Mouse (Mus musculus) embryonic facial prominence, embryonic 13.5 days (tissue): ENCODE measurements at regions not wholly inside any gene's neighbourhood (a gene's known extent, or its start where the extent isn't known, plus 50 kb on each side); places are given as distances from the start of the nearest gene placed in this dataset.
"Not testable (repeated sequence)": the region's sequence is repeated elsewhere in the genome, so short reads cannot be mapped to it uniquely, and the experiment has no call there.

Experiments used
- ATAC-seq: fragments of 200-750 bp; cut with Nextera tagmentation; 2 replicates; pipeline ENCODE4 v1.8.0; 2017; ENCODE audit warnings: low read depth; ENCODE audit not compliant: insufficient number of reproducible peaks, insufficient read depth, low FRiP score, low TSS enrichment
- H3K27ac ChIP-seq: fragments of 300-500 bp; sonication (generic); 2 replicates; pipeline ENCODE4 v1.5.1; 2015; ENCODE audit warnings: moderate library complexity, mild to moderate bottlenecking, inconsistent platforms
- H3K27me3 ChIP-seq: fragments of 300-500 bp; sonication (generic); 2 replicates; pipeline ENCODE4 v1.6.1; 2015; ENCODE audit warnings: mild to moderate bottlenecking, inconsistent platforms
- H3K36me3 ChIP-seq: fragments of 300-500 bp; sonication (generic); 2 replicates; pipeline ENCODE4 v1.6.1; 2015; ENCODE audit warnings: mild to moderate bottlenecking, inconsistent platforms
- H3K4me1 ChIP-seq: fragments of 300-500 bp; sonication (generic); 2 replicates; pipeline ENCODE4 v1.6.1; 2015; ENCODE audit warnings: inconsistent platforms
- H3K4me2 ChIP-seq: fragments of 300-500 bp; sonication (generic); 2 replicates; pipeline ENCODE4 v1.6.1; 2015; ENCODE audit warnings: moderate library complexity, mild to moderate bottlenecking, inconsistent platforms
- H3K4me3 ChIP-seq: fragments of 300-500 bp; sonication (generic); 2 replicates; pipeline ENCODE4 v1.5.1; 2015; ENCODE audit warnings: mild to moderate bottlenecking, inconsistent platforms
- H3K9ac ChIP-seq: fragments of 300-500 bp; sonication (generic); 2 replicates; pipeline ENCODE4 v1.6.1; 2015; ENCODE audit warnings: mild to moderate bottlenecking, inconsistent platforms
- H3K9me3 ChIP-seq: fragments of 300-500 bp; sonication (generic); 2 replicates; pipeline ENCODE4 v1.6.1; 2016; ENCODE audit warnings: inconsistent platforms
- WGBS: fragments of 180-500 bp; shearing (Covaris S2); methylation state at CpG from one replicate; pipeline ENCODE4 v1.1.7; 2015; ENCODE audit warnings: mixed read lengths; 5-methylcytosine and 5-hydroxymethylcytosine counted together

GRCm38 (mm10) chr1:157622156-157622555, 115.6 kb downstream of the Sec16b start:
- not testable (repeated sequence) for H3K27ac ChIP-seq, H3K4me1 ChIP-seq, ATAC-seq, H3K4me2 ChIP-seq, H3K36me3 ChIP-seq, H3K9ac ChIP-seq, H3K27me3 ChIP-seq, H3K4me3 ChIP-seq, H3K9me3 ChIP-seq
- WGBS: 93% methylated on average over 16 of the region's 16 CpGs

- no peaks in the 10 kb centered on the region for H3K9me3 ChIP-seq
- no peak for ATAC-seq
- H3K4me3 ChIP-seq: no peak overlapping the region
- H3K27ac ChIP-seq: no peak overlapping the region
- 82% methylated on average over 3 of the region's 3 CpGs for WGBS
- H3K4me1 ChIP-seq: no peaks in the 10 kb centered on the region
- no peak overlapping the region for H3K9ac ChIP-seq
- H3K4me2 ChIP-seq: no peak overlapping the region
- H3K36me3 ChIP-seq: no peaks in the 10 kb centered on the region
- no peaks in the 10 kb centered on the region for H3K27me3 ChIP-seq
These were observed 126.1 kb downstream of the Sec16b start for GRCm38 (mm10) chr1:157632586-157632985.

- H3K36me3 ChIP-seq: no peaks in the 10 kb centered on the region
- no peak for ATAC-seq
- H3K4me3 ChIP-seq: no peak overlapping the region
- 84% methylated on average over 6 of the region's 6 CpGs for WGBS
- no peak overlapping the region for H3K27ac ChIP-seq
- no peak overlapping the region for H3K9ac ChIP-seq
- H3K27me3 ChIP-seq: no peaks in the 10 kb centered on the region
- no peak overlapping the region for H3K4me2 ChIP-seq
- no peaks in the 10 kb centered on the region for H3K9me3 ChIP-seq
- H3K4me1 ChIP-seq: no peaks in the 10 kb centered on the region
These were observed 126.9 kb downstream of the Sec16b start for GRCm38 (mm10) chr1:157633470-157633869.

GRCm38 (mm10) chr1:157635776-157636175, 129.2 kb downstream of the Sec16b start:
- Histone ChIP-seq H3K9me3 (no peaks in the 10 kb centered on the region), H3K27me3 (no peaks in the 10 kb centered on the region), H3K36me3 (no peaks in the 10 kb centered on the region), H3K9ac (no peak overlapping the region), H3K27ac (no peak overlapping the region), H3K4me2 (no peak overlapping the region), H3K4me1 (no peaks in the 10 kb centered on the region), H3K4me3 (no peak overlapping the region)
- no peak for ATAC-seq
- WGBS: 93% methylated on average over 6 of the region's 6 CpGs

- no peak for ATAC-seq
- no peak overlapping the region for H3K4me3 ChIP-seq
- H3K36me3 ChIP-seq: no peaks in the 10 kb centered on the region
- H3K4me1 ChIP-seq: no peaks in the 10 kb centered on the region
- no peak overlapping the region for H3K4me2 ChIP-seq
- H3K27me3 ChIP-seq: no peaks in the 10 kb centered on the region
- WGBS: 90% methylated on average over 6 of the region's 6 CpGs
- no peaks in the 10 kb centered on the region for H3K9me3 ChIP-seq
- no peak overlapping the region for H3K27ac ChIP-seq
- no peak overlapping the region for H3K9ac ChIP-seq
These were observed 137.0 kb downstream of the Sec16b start for GRCm38 (mm10) chr1:157643524-157643923.

- Histone ChIP-seq H3K9ac (no peak overlapping the region), H3K4me2 (no peak overlapping the region), H3K9me3 (no peaks in the 10 kb centered on the region), H3K27me3 (no peaks in the 10 kb centered on the region), H3K4me1 (no peaks in the 10 kb centered on the region), H3K4me3 (no peak overlapping the region), H3K36me3 (no peaks in the 10 kb centered on the region), H3K27ac (no peak overlapping the region)
- WGBS: 78% methylated on average over 8 of the region's 8 CpGs
- no peak for ATAC-seq
These were observed 139.3 kb downstream of the Sec16b start for GRCm38 (mm10) chr1:157645682-157646421.

- no peak overlapping the region for H3K4me3 ChIP-seq
- no peaks in the 10 kb centered on the region for H3K36me3 ChIP-seq
- H3K4me1 ChIP-seq: no peaks in the 10 kb centered on the region
- H3K27ac ChIP-seq: no peak overlapping the region
- WGBS: 65% methylated on average over 4 of the region's 4 CpGs
- H3K27me3 ChIP-seq: no peaks in the 10 kb centered on the region
- H3K9ac ChIP-seq: no peak overlapping the region
- no peak overlapping the region for H3K4me2 ChIP-seq
- no peak for ATAC-seq
- no peaks in the 10 kb centered on the region for H3K9me3 ChIP-seq
These were observed 148.9 kb downstream of the Sec16b start for GRCm38 (mm10) chr1:157655446-157655845.

- ATAC-seq: no peak
- WGBS: 81% methylated on average over 6 of the region's 6 CpGs
- Histone ChIP-seq H3K27ac (no peak overlapping the region), H3K36me3 (no peaks in the 10 kb centered on the region), H3K9me3 (no peaks in the 10 kb centered on the region), H3K27me3 (no peaks in the 10 kb centered on the region), H3K9ac (no peak overlapping the region), H3K4me1 (no peaks in the 10 kb centered on the region), H3K4me3 (no peak overlapping the region), H3K4me2 (no peak overlapping the region)
These were observed 163.1 kb downstream of the Sec16b start for GRCm38 (mm10) chr1:157669626-157670025.

GRCm38 (mm10) chr1:157684356-157684755, 177.8 kb downstream of the Sec16b start:
- H3K4me3 ChIP-seq: no peak overlapping the region
- no peaks in the 10 kb centered on the region for H3K27me3 ChIP-seq
- no peak for ATAC-seq
- H3K4me2 ChIP-seq: no peak overlapping the region
- no peak overlapping the region for H3K9ac ChIP-seq
- 87% methylated on average over 7 of the region's 7 CpGs for WGBS
- no peaks in the 10 kb centered on the region for H3K36me3 ChIP-seq
- no peak overlapping the region for H3K27ac ChIP-seq
- no peaks in the 10 kb centered on the region for H3K4me1 ChIP-seq
- no peaks in the 10 kb centered on the region for H3K9me3 ChIP-seq

- Histone ChIP-seq H3K4me3 (no peak overlapping the region), H3K9me3 (no peaks in the 10 kb centered on the region), H3K36me3 (no peaks in the 10 kb centered on the region), H3K27me3 (no peaks in the 10 kb centered on the region), H3K9ac (no peak overlapping the region), H3K4me2 (no peak overlapping the region), H3K4me1 (no peaks in the 10 kb centered on the region), H3K27ac (no peak overlapping the region)
- WGBS: 72% methylated on average over 2 of the region's 2 CpGs
- ATAC-seq: no peak
These were observed 188.7 kb downstream of the Sec16b start for GRCm38 (mm10) chr1:157695198-157695597.

- H3K9ac ChIP-seq: no peak overlapping the region
- no peaks in the 10 kb centered on the region for H3K27me3 ChIP-seq
- WGBS: 70% methylated on average over 6 of the region's 6 CpGs
- no peak overlapping the region for H3K4me2 ChIP-seq
- H3K4me3 ChIP-seq: no peak overlapping the region
- no peak for ATAC-seq
- H3K9me3 ChIP-seq: no peaks in the 10 kb centered on the region
- H3K4me1 ChIP-seq: no peaks in the 10 kb centered on the region
- H3K27ac ChIP-seq: no peak overlapping the region
- H3K36me3 ChIP-seq: no peaks in the 10 kb centered on the region
These were observed 197.1 kb downstream of the Sec16b start for GRCm38 (mm10) chr1:157703639-157704038.

- Histone ChIP-seq H3K27ac (no peak overlapping the region), H3K36me3 (no peaks in the 10 kb centered on the region), H3K4me3 (no peak overlapping the region), H3K4me1 (no peaks in the 10 kb centered on the region), H3K9ac (no peak overlapping the region), H3K9me3 (no peaks in the 10 kb centered on the region), H3K27me3 (no peaks in the 10 kb centered on the region), H3K4me2 (no peak overlapping the region)
- ATAC-seq: no peak
- WGBS: 56% methylated on average over 4 of the region's 4 CpGs
These were observed 198.8 kb downstream of the Sec16b start for GRCm38 (mm10) chr1:157705364-157705763.
